Mouse (Mus musculus): ENCODE data around the gene Msi1. TPM values are rescaled to one million over a fixed set of nuclear protein-coding genes. Genes with fewer than 3 reads are reported as not detected.
A peak's percentile ranks its signal among the peaks of the same experiment; 100 is the strongest.

The Msi1 gene
- total and polyA plus RNA-seq, 2 experiments from 2014 or later, result 1.1 to 5.6 TPM

- Histone ChIP-seq H3K4me1 (ENCODE audit: control insufficient read depth, insufficient read depth) (no peaks in the 10 kb centered on the region), H3K27ac (ENCODE audit: low read depth) (no peak overlapping the region), H3K9me3 (replicated peaks; ENCODE audit: control insufficient read depth, low read length) (no peaks in the 10 kb centered on the region), H3K9ac (replicated peaks; ENCODE audit: low read depth, low read length) (peak overlapping the region; percentile 21; the same call in 1 of the 2 replicates), H3K4me3 (ENCODE audit: low read depth, low read length) (peak overlapping the region; percentile 25), H3K36me3 (replicated peaks; ENCODE audit: control insufficient read depth, insufficient read depth, low read length) (peaks cover 13% of the 10 kb centered on the region), H3K4me2 (ENCODE audit: low read depth, low read length) (peak overlapping the region; percentile 57), H3K27me3 (ENCODE audit: control insufficient read depth, insufficient read depth, low read length) (0 out of 2 replicates have a peak, but pooled peaks cover 3% of the 10 kb centered on the region)
- DNase-seq (ENCODE audit: low spot score) (peak; percentile 67), ATAC-seq (ENCODE audit: insufficient read depth, low read depth) (peak; percentile 86)
- WGBS, result 15% methylated on average over 20 of the region's 22 CpGs
- no peak for TF ChIP-seq EP300 (IDR thresholded peaks at IDR 0.05; ENCODE audit: low read depth)
- TF ChIP-seq CTCF (IDR thresholded peaks at IDR 0.05; ENCODE audit: low read depth), result no peak
Measured at GRCm38 (mm10) chr5:115475337-115476106, 46.1 kb downstream of the Msi1 start.

- peak overlapping the region; percentile 21; the same call in 1 of the 2 replicates for H3K9ac ChIP-seq (replicated peaks; ENCODE audit: low read depth, low read length)
- DNase-seq (ENCODE audit: low spot score) (no peak), ATAC-seq (ENCODE audit: insufficient read depth, low read depth) (peak; percentile 21; the same call in 1 of the 2 replicates)
- H3K27me3 ChIP-seq (ENCODE audit: control insufficient read depth, insufficient read depth, low read length), result no peaks in the 10 kb centered on the region
- H3K4me3 ChIP-seq (ENCODE audit: low read depth, low read length), result peak overlapping the region; percentile 25
- H3K4me1 ChIP-seq (ENCODE audit: control insufficient read depth, insufficient read depth), result no peaks in the 10 kb centered on the region
- H3K36me3 ChIP-seq (replicated peaks; ENCODE audit: control insufficient read depth, insufficient read depth, low read length), result peaks cover 13% of the 10 kb centered on the region
- TF ChIP-seq CTCF (IDR thresholded peaks at IDR 0.05; ENCODE audit: low read depth) (no peak), EP300 (IDR thresholded peaks at IDR 0.05; ENCODE audit: low read depth) (no peak)
- H3K4me2 ChIP-seq (ENCODE audit: low read depth, low read length), result peak overlapping the region; percentile 57
- WGBS, result 39% methylated on average over 12 of the region's 12 CpGs
- no peaks in the 10 kb centered on the region for H3K9me3 ChIP-seq (replicated peaks; ENCODE audit: control insufficient read depth, low read length)
- H3K27ac ChIP-seq (ENCODE audit: low read depth), result no peak overlapping the region
Measured at GRCm38 (mm10) chr5:115476107-115476727, 46.8 kb downstream of the Msi1 start.

- H3K27ac ChIP-seq (ENCODE audit: low read depth), result no peak overlapping the region
- H3K9ac ChIP-seq (replicated peaks; ENCODE audit: low read depth, low read length), result no peak overlapping the region
- H3K4me3 ChIP-seq (ENCODE audit: low read depth, low read length), result no peak overlapping the region
- 70% methylated on average over 15 of the region's 15 CpGs for WGBS
- H3K9me3 ChIP-seq (replicated peaks; ENCODE audit: control insufficient read depth, low read length), result no peaks in the 10 kb centered on the region
- TF ChIP-seq CTCF (IDR thresholded peaks at IDR 0.05; ENCODE audit: low read depth), result no peak
- no peak for TF ChIP-seq EP300 (IDR thresholded peaks at IDR 0.05; ENCODE audit: low read depth)
- H3K4me2 ChIP-seq (ENCODE audit: low read depth, low read length), result no peak overlapping the region
- ATAC-seq (ENCODE audit: insufficient read depth, low read depth) (no peak), DNase-seq (ENCODE audit: low spot score) (no peak)
- H3K27me3 ChIP-seq (ENCODE audit: control insufficient read depth, insufficient read depth, low read length), result no peaks in the 10 kb centered on the region
- no peaks in the 10 kb centered on the region for H3K4me1 ChIP-seq (ENCODE audit: control insufficient read depth, insufficient read depth)
- peaks cover 13% of the 10 kb centered on the region for H3K36me3 ChIP-seq (replicated peaks; ENCODE audit: control insufficient read depth, insufficient read depth, low read length)
Measured at GRCm38 (mm10) chr5:115479561-115479960, 50.2 kb downstream of the Msi1 start.

- Histone ChIP-seq H3K4me2 (ENCODE audit: low read depth, low read length) (peak overlapping the region; percentile 37), H3K36me3 (replicated peaks; ENCODE audit: control insufficient read depth, insufficient read depth, low read length) (peaks cover 13% of the 10 kb centered on the region), H3K9ac (replicated peaks; ENCODE audit: low read depth, low read length) (no peak overlapping the region), H3K27me3 (ENCODE audit: control insufficient read depth, insufficient read depth, low read length) (no peaks in the 10 kb centered on the region), H3K9me3 (replicated peaks; ENCODE audit: control insufficient read depth, low read length) (no peaks in the 10 kb centered on the region), H3K27ac (ENCODE audit: low read depth) (no peak overlapping the region), H3K4me3 (ENCODE audit: low read depth, low read length) (no peak overlapping the region), H3K4me1 (ENCODE audit: control insufficient read depth, insufficient read depth) (0 out of 2 replicates have a peak, but pooled peaks cover 4% of the 10 kb centered on the region)
- WGBS, result 44% methylated on average over 27 of the region's 27 CpGs
- no peak for ATAC-seq (ENCODE audit: insufficient read depth, low read depth)
- DNase-seq (ENCODE audit: low spot score), result no peak
- no peak for TF ChIP-seq CTCF (IDR thresholded peaks at IDR 0.05; ENCODE audit: low read depth)
- no peak for TF ChIP-seq EP300 (IDR thresholded peaks at IDR 0.05; ENCODE audit: low read depth)
Measured at GRCm38 (mm10) chr5:115480101-115480500, 50.7 kb downstream of the Msi1 start.

- H3K4me1 ChIP-seq (ENCODE audit: control insufficient read depth, insufficient read depth), result 0 out of 2 replicates have a peak, but pooled peaks cover 4% of the 10 kb centered on the region
- H3K9ac ChIP-seq (replicated peaks; ENCODE audit: low read depth, low read length), result no peak overlapping the region
- H3K27me3 ChIP-seq (ENCODE audit: control insufficient read depth, insufficient read depth, low read length), result no peaks in the 10 kb centered on the region
- TF ChIP-seq EP300 (IDR thresholded peaks at IDR 0.05; ENCODE audit: low read depth) (no peak), CTCF (IDR thresholded peaks at IDR 0.05; ENCODE audit: low read depth) (no peak)
- no peak overlapping the region for H3K27ac ChIP-seq (ENCODE audit: low read depth)
- H3K9me3 ChIP-seq (replicated peaks; ENCODE audit: control insufficient read depth, low read length), result no peaks in the 10 kb centered on the region
- no peak overlapping the region for H3K4me3 ChIP-seq (ENCODE audit: low read depth, low read length)
- no peak overlapping the region for H3K4me2 ChIP-seq (ENCODE audit: low read depth, low read length)
- WGBS, result 59% methylated on average over 38 of the region's 38 CpGs
- DNase-seq (ENCODE audit: low spot score) (no peak), ATAC-seq (ENCODE audit: insufficient read depth, low read depth) (no peak)
- peaks cover 12% of the 10 kb centered on the region for H3K36me3 ChIP-seq (replicated peaks; ENCODE audit: control insufficient read depth, insufficient read depth, low read length)
Measured at GRCm38 (mm10) chr5:115482390-115483265, 53.2 kb downstream of the Msi1 start.
